Mouse (Mus musculus) bone marrow, adult 2 months (tissue): ENCODE data around the gene Tmem156. TPM values are rescaled to one million over a fixed set of nuclear protein-coding genes. Genes with fewer than 3 reads are reported as not detected.

Source experiments
- H3K27ac ChIP-seq: fragments of 200-500 bp; 2 replicates; pipeline ENCODE4 v1.5.1; 2012; ENCODE audit warnings: low read depth, mild to moderate bottlenecking, control low read depth, inconsistent platforms, low read length; ENCODE audit not compliant: control insufficient read depth, poor library complexity, insufficient read depth
- H3K4me1 ChIP-seq: fragments of 200-500 bp; 2 replicates; pipeline ENCODE4 v1.6.1; 2011; ENCODE audit warnings: low read length; ENCODE audit not compliant: control insufficient read depth, insufficient read depth
- H3K4me3 ChIP-seq: fragments of 200-500 bp; replicated peaks from 2 replicates; pipeline ENCODE3; 2011; ENCODE audit warnings: mild to moderate bottlenecking, low read depth, low read length, control low read depth; ENCODE audit not compliant: control insufficient read depth
- CTCF ChIP-seq: fragments of 200-500 bp; IDR thresholded peaks from 2 replicates; pipeline ENCODE4 v1.5.1; 2011; ENCODE audit warnings: low read length, control low read depth; ENCODE audit not compliant: control insufficient read depth, insufficient read depth
- POLR2A ChIP-seq: fragments of 200-500 bp; IDR thresholded peaks from 2 replicates; pipeline ENCODE4 v1.6.1; 2011; ENCODE audit warnings: low read depth, mild to moderate bottlenecking, control low read depth, low read length, borderline replicate concordance; ENCODE audit not compliant: control insufficient read depth
- WGBS: fragments of 180-500 bp; shearing (Covaris S2); methylation state at CpG from one replicate; pipeline ENCODE4 v1.1.7; 2018; 5-methylcytosine and 5-hydroxymethylcytosine counted together
- polyA plus RNA-seq: library from polyadenylated mRNA; stranded (reverse); fragments of >200 nt; gene quantifications from 2 replicates; pipeline ENCODE4 v1.2.4, GENCODE M21; 2011; ENCODE audit warnings: low replicate concordance; ENCODE audit not compliant: missing spikeins, insufficient read depth, insufficient read length

Gene Tmem156
- 3.3 and 8.5 TPM in 2 replicates for polyA plus RNA-seq

- TF ChIP-seq POLR2A: no peak
- TF ChIP-seq CTCF: no peak
- 40% methylated on average over 5 of the region's 5 CpGs for WGBS
- peak within 1 kb of the TSS; percentile 65 for H3K4me3 ChIP-seq
- peak within 1 kb of the TSS; percentile 29; the same call in 1 of the 2 replicates for H3K27ac ChIP-seq
- H3K4me1 ChIP-seq: peaks cover 1% of the 10 kb centered on the region; the same call in 1 of the 2 replicates
These were observed at the start of gene Tmem156 for GRCm38 (mm10) chr5:65091921-65092320. Tmem156 (minus strand) TSS chr5:65092132.

GRCm38 (mm10) chr5:65141242-65141641 is 49.3 kb upstream of the Tmem156 start:
- H3K27ac ChIP-seq: no peak overlapping the region
- H3K4me1 ChIP-seq: no peaks in the 10 kb centered on the region
- H3K4me3 ChIP-seq: no peak overlapping the region
- TF ChIP-seq CTCF (no peak), POLR2A (no peak)
- WGBS: 86% methylated on average over 8 of the region's 8 CpGs

- 83% methylated on average over 6 of the region's 6 CpGs for WGBS
- no peak overlapping the region for H3K4me3 ChIP-seq
- no peak for TF ChIP-seq POLR2A
- no peak for TF ChIP-seq CTCF
- no peak overlapping the region for H3K27ac ChIP-seq
- H3K4me1 ChIP-seq: no peaks in the 10 kb centered on the region
These were observed 45.1 kb upstream of the Tmem156 start for GRCm38 (mm10) chr5:65137073-65137472.

- no peak overlapping the region for H3K27ac ChIP-seq
These were observed 44.2 kb upstream of the Tmem156 start for GRCm38 (mm10) chr5:65136159-65136558.

GRCm38 (mm10) chr5:65131211-65131879 is 39.4 kb upstream of the Tmem156 start:
- H3K27ac ChIP-seq: no peak overlapping the region
- TF ChIP-seq CTCF (no peak), POLR2A (no peak)
- 81% methylated on average over 20 of the region's 20 CpGs for WGBS
- H3K4me3 ChIP-seq: no peak overlapping the region
- no peaks in the 10 kb centered on the region; the same call in 1 of the 2 replicates for H3K4me1 ChIP-seq

More at GRCm38 (mm10) chr5:65136159-65136558, 44.2 kb upstream of the Tmem156 start:
- Histone ChIP-seq H3K4me3 (no peak overlapping the region), H3K4me1 (no peaks in the 10 kb centered on the region)
- 45% methylated on average over 7 of the region's 7 CpGs for WGBS
- TF ChIP-seq CTCF: no peak
- TF ChIP-seq POLR2A: no peak

GRCm38 (mm10) chr5:65130528-65131210 is 38.7 kb upstream of the Tmem156 start:
- WGBS: 77% methylated on average over 12 of the region's 12 CpGs
- H3K27ac ChIP-seq: no peak overlapping the region
- H3K4me1 ChIP-seq: no peaks in the 10 kb centered on the region; the same call in 1 of the 2 replicates
- TF ChIP-seq CTCF: no peak
- no peak overlapping the region for H3K4me3 ChIP-seq

- no peak overlapping the region for H3K4me3 ChIP-seq
- TF ChIP-seq CTCF (no peak), POLR2A (no peak)
- H3K4me1 ChIP-seq: no peaks in the 10 kb centered on the region; the same call in 1 of the 2 replicates
- WGBS: 20% methylated on average over 2 of the region's 2 CpGs
- no peak overlapping the region for H3K27ac ChIP-seq
These were observed 36.5 kb upstream of the Tmem156 start for GRCm38 (mm10) chr5:65128481-65128880.

GRCm38 (mm10) chr5:65126137-65126536 is 34.2 kb upstream of the Tmem156 start:
- Histone ChIP-seq H3K4me3 (no peak overlapping the region), H3K27ac (no peak overlapping the region), H3K4me1 (no peaks in the 10 kb centered on the region; the same call in 1 of the 2 replicates)
- WGBS: 89% methylated on average over 1 of the region's 1 CpGs
- TF ChIP-seq POLR2A: no peak
- TF ChIP-seq CTCF: no peak

- Histone ChIP-seq H3K27ac (no peak overlapping the region), H3K4me1 (peaks cover 1% of the 10 kb centered on the region; the same call in 1 of the 2 replicates), H3K4me3 (no peak overlapping the region)
- TF ChIP-seq POLR2A: no peak
- TF ChIP-seq CTCF: no peak
- 81% methylated on average over 3 of the region's 3 CpGs for WGBS
These were observed 30.7 kb upstream of the Tmem156 start for GRCm38 (mm10) chr5:65122616-65123015.
